Mouse (Mus musculus) right cerebral cortex, postnatal 14 days (tissue): ENCODE results near the gene Aim2.
"Not testable (repeated sequence)": the region's sequence is repeated elsewhere in the genome, so short reads cannot be mapped to it uniquely, and the experiment has no call there.

Source experiments
- DNase-seq: peaks from one replicate; pipeline ENCODE4 v3.0.0; 2022

Aim2 gene

GRCm38 (mm10) chr1:173481182-173481574 lies 130.5 kb downstream of the Aim2 start:
- DNase-seq = not testable (repeated sequence)

GRCm38 (mm10) chr1:173490812-173491480 lies 140.3 kb downstream of the Aim2 start, which contains the start of gene Ifi206:
Ifi206 (minus strand) TSS chr1:173491041.
- not testable (repeated sequence) for DNase-seq

GRCm38 (mm10) chr1:173491483-173491882 lies 140.8 kb downstream of the Aim2 start:
- DNase-seq = not testable (repeated sequence)

- not testable (repeated sequence) for DNase-seq
These were observed 159.9 kb downstream of the Aim2 start for GRCm38 (mm10) chr1:173510595-173510994.
